Mouse (Mus musculus) embryonic fibroblast, embryonic 13.5 days (primary cell): ENCODE results near the gene Slc25a12.

Experiments used
- CTCF ChIP-seq: IDR thresholded peaks from 2 replicates; pipeline ENCODE4 v1.5.1; 2011; ENCODE audit warnings: mild to moderate bottlenecking, control low read depth, low read length, moderate library complexity, borderline replicate concordance; ENCODE audit not compliant: insufficient read depth
- POLR2A ChIP-seq: IDR thresholded peaks from 2 replicates; pipeline ENCODE4 v1.6.1; 2011; ENCODE audit warnings: low read depth, mild to moderate bottlenecking, control low read depth, low read length, moderate library complexity

DNA sequence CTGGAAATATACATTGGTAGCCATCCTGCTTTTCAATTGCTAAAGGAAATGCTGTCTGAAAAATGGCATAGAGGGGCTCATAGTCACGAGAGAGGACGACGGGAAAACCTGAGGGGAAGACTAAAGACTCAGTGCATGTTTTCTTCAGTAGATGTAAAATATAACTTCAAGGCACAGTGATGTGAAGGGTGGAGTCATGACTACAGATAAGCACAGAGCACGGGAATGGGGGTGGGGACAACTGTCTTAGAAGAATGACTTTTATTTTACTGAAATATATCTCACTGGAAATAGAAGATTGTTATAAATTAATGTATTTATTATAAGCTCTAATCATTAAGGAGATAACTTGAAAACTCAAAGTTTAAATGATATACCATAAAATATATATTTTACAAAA is 97.5 kb downstream of the Slc25a12 start:
- TF ChIP-seq CTCF (no peak), POLR2A (no peak)
